Mouse (Mus musculus) CH12.LX (cell line): ENCODE data around the gene Chit1. TPM values are rescaled to one million over a fixed set of nuclear protein-coding genes. Genes with fewer than 3 reads are reported as not detected.

ENCODE experiments used
- DNase-seq: peaks from one replicate; pipeline ENCODE4 v3.0.0-alpha.2; 2013; ENCODE audit errors: extremely low read depth
- H3K27ac ChIP-seq: 2 replicates; pipeline ENCODE4 v1.5.1; 2012; ENCODE audit warnings: low read depth, mild to moderate bottlenecking, control low read depth, moderate library complexity; ENCODE audit not compliant: insufficient read depth
- H3K27me3 ChIP-seq: replicated peaks from 2 replicates; pipeline ENCODE3; 2012; ENCODE audit warnings: inconsistent platforms
- H3K36me3 ChIP-seq, 2 experiments: replicated peaks in 1 of 2; 2 replicates each; pipeline versions ENCODE3 to v1.6.1; 2012; ENCODE audit warnings: inconsistent platforms in 1 of 2, low read length in 1 of 2, mild to moderate bottlenecking in 1 of 2, mixed read lengths in 1 of 2, moderate library complexity in 1 of 2; ENCODE audit not compliant: control insufficient read depth in 1 of 2, insufficient read depth in 1 of 2
- H3K4me1 ChIP-seq, 2 experiments: 2 replicates each; pipeline ENCODE4 v1.6.1; 2012; ENCODE audit warnings: inconsistent platforms in 1 of 2, moderate library complexity in 1 of 2; ENCODE audit not compliant: insufficient read depth in 2 of 2, control insufficient read depth in 1 of 2
- H3K4me2 ChIP-seq: 2 replicates; pipeline ENCODE4 v1.6.1; 2012; ENCODE audit warnings: low read depth, mild to moderate bottlenecking, control low read depth; ENCODE audit not compliant: poor library complexity, insufficient read depth, severe bottlenecking
- H3K4me3 ChIP-seq, 3 experiments: fragments of 150-350 bp in 1 of 3; sonication (generic) in 1 of 3; replicated peaks in 1 of 3; 2 replicates each; pipeline versions ENCODE3 to v1.5.1; 2011 to 2012; ENCODE audit warnings: low read depth in 2 of 3, low read length in 2 of 3, mild to moderate bottlenecking in 2 of 3, moderate library complexity in 2 of 3, control low read depth in 1 of 3, improper control_type of control experiment in 1 of 3, inconsistent platforms in 1 of 3, mixed read lengths in 1 of 3; ENCODE audit not compliant: poor library complexity in 1 of 3
- H3K79me2 ChIP-seq: replicated peaks from 2 replicates; pipeline ENCODE4 v1.6.1; 2012; ENCODE audit warnings: mild to moderate bottlenecking, moderate library complexity; ENCODE audit not compliant: control insufficient read depth, poor library complexity, insufficient read depth, severe bottlenecking; ENCODE audit errors: extremely low read depth
- H3K9ac ChIP-seq: 2 replicates; pipeline ENCODE4 v1.6.1; 2012; ENCODE audit warnings: low read depth, mild to moderate bottlenecking, control low read depth, moderate library complexity; ENCODE audit not compliant: insufficient read depth
- H3K9me3 ChIP-seq: replicated peaks from 2 replicates; pipeline ENCODE3; 2012; ENCODE audit warnings: low read length, inconsistent platforms, mixed read lengths
- EP300 ChIP-seq: IDR thresholded peaks from 2 replicates; pipeline ENCODE4 v1.6.1; 2011; ENCODE audit warnings: low read length, improper control_type of control experiment
- GABPA ChIP-seq: IDR thresholded peaks from 2 replicates; pipeline ENCODE4 v1.6.1; 2012; ENCODE audit warnings: low read depth, low read length, improper control_type of control experiment, inconsistent platforms; ENCODE audit not compliant: insufficient replicate concordance
- IRF4 ChIP-seq: IDR thresholded peaks from 2 replicates; pipeline ENCODE4 v1.6.1; 2014; ENCODE audit warnings: low read depth, mild to moderate bottlenecking, inconsistent platforms, low read length, improper control_type of control experiment
- KAT2A ChIP-seq: IDR thresholded peaks from 2 replicates; pipeline ENCODE4 v1.6.1; 2012; ENCODE audit warnings: low read length, improper control_type of control experiment, inconsistent platforms; ENCODE audit not compliant: insufficient replicate concordance
- MAZ ChIP-seq: IDR thresholded peaks from 2 replicates; pipeline ENCODE4 v1.6.1; 2012; ENCODE audit warnings: low read depth, mild to moderate bottlenecking, inconsistent platforms, low read length, improper control_type of control experiment, moderate library complexity
- NRF1 ChIP-seq: IDR thresholded peaks from 2 replicates; pipeline ENCODE4 v1.6.1; 2014; ENCODE audit warnings: low read depth, mild to moderate bottlenecking, inconsistent platforms, low read length, improper control_type of control experiment, moderate library complexity
- POLR2AphosphoS2 ChIP-seq: IDR thresholded peaks from 2 replicates; pipeline ENCODE4 v1.6.1; 2011; ENCODE audit warnings: low read depth, low read length, improper control_type of control experiment
- RAD21 ChIP-seq: IDR thresholded peaks from 2 replicates; pipeline ENCODE4 v1.6.1; 2011; ENCODE audit warnings: low read depth, mild to moderate bottlenecking, low read length, improper control_type of control experiment, moderate library complexity
- RCOR1 ChIP-seq: conservative IDR thresholded peaks from 2 replicates; pipeline ENCODE4 v1.6.1; 2012; ENCODE audit warnings: low read depth, mild to moderate bottlenecking, inconsistent platforms, low read length, improper control_type of control experiment
- SIN3A ChIP-seq: IDR thresholded peaks from 2 replicates; pipeline ENCODE4 v1.6.1; 2012; ENCODE audit warnings: low read length, improper control_type of control experiment, inconsistent platforms
- TCF12 ChIP-seq: IDR thresholded peaks from 2 replicates; pipeline ENCODE4 v1.6.1; 2014; ENCODE audit warnings: low read depth, mild to moderate bottlenecking, inconsistent platforms, low read length, improper control_type of control experiment
- UBTF ChIP-seq: IDR thresholded peaks from 2 replicates; pipeline ENCODE4 v1.6.1; 2012; ENCODE audit warnings: low read depth, mild to moderate bottlenecking, inconsistent platforms, low read length, improper control_type of control experiment, moderate library complexity
- USF1 ChIP-seq: IDR thresholded peaks from 2 replicates; pipeline ENCODE4 v1.6.1; 2014; ENCODE audit warnings: low read depth, mild to moderate bottlenecking, inconsistent platforms, low read length, improper control_type of control experiment
- USF2 ChIP-seq: conservative IDR thresholded peaks from 2 replicates; pipeline ENCODE4 v1.6.1; 2011; ENCODE audit warnings: low read depth, low read length, improper control_type of control experiment
- ZKSCAN1 ChIP-seq: IDR thresholded peaks from 2 replicates; pipeline ENCODE4 v1.6.1; 2012; ENCODE audit warnings: low read depth, inconsistent platforms, low read length, improper control_type of control experiment, borderline replicate concordance
- ZMIZ1 ChIP-seq: IDR thresholded peaks from 2 replicates; pipeline ENCODE4 v1.6.1; 2012; ENCODE audit warnings: low read depth, mild to moderate bottlenecking, inconsistent platforms, low read length, improper control_type of control experiment
- dilution Hi-C: fragments of 300-500 bp; cut with MboI; formaldehyde crosslinking; loops from 2 replicates; pipeline ENCODE4 v1.14.3; 2020; ENCODE audit warnings: low sequenced_read_pairs; ENCODE audit not compliant: extremely low pct_unique_long_range_greater_than_20kb, extremely low pct_ligation_motif_present
- in situ Hi-C: fragments of 300-500 bp; cut with MboI; formaldehyde crosslinking; loops from 3 replicates; pipeline ENCODE4 v1.14.3; 2019; ENCODE audit warnings: low sequenced_read_pairs, low pct_ligation_motif_present, low pct_unique_long_range_greater_than_20kb, mixed read lengths
- polyA plus RNA-seq: library from polyadenylated mRNA; unstranded; fragments of >175 nt; gene quantifications from 2 replicates; pipeline ENCODE4 v1.2.1, GENCODE M21; 2012; ENCODE audit warnings: low read depth; ENCODE audit not compliant: insufficient read length
- total RNA-seq, 2 experiments: library from RNA; depleted of rRNA; stranded (reverse); fragments of 300-350 nt in 1 of 2; fragments of >200 nt in 1 of 2; gene quantifications; 2 replicates each; pipeline ENCODE4 v1.2.3; 2012 to 2014

The Chit1 gene
- total and polyA plus RNA-seq, 3 experiments = 0.25 to 0.47 (median 0.36) TPM

DNA sequence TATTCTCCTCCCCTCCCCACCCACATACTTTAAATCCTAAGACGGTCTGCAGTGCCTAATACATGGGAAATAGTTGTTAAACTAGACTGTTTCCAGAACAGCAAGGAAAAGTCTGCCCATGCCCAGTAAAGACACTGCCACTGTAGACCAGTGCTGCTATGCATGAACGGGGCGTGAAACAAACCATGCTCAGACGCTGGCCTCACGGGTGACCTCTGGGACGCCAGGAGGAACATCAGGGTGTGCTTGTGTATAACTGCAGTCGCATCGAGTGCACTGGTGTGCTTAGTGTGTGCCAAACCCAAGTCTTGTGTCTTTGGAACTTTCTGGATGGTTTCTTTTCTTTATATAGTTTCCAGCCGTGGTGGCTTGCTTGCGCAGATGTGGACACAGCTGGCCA is 36.4 kb upstream of the Chit1 start:
- H3K27me3 ChIP-seq = no peaks in the 10 kb centered on the region
- in situ Hi-C loops (no loop called here), dilution Hi-C loops (no loop called here)
- H3K9me3 ChIP-seq = no peaks in the 10 kb centered on the region
- peaks cover 13 to 33% of the 10 kb centered on the region in 2 experiments for H3K36me3 ChIP-seq
- no peak overlapping the region for H3K27ac ChIP-seq
- H3K9ac ChIP-seq = no peak overlapping the region
- H3K4me2 ChIP-seq = no peak overlapping the region
- peaks cover 3 to 33% of the 10 kb centered on the region in 2 experiments for H3K4me1 ChIP-seq
- no peak for TF ChIP-seq ZKSCAN1
- no peak for TF ChIP-seq USF1
- no peak for TF ChIP-seq ZMIZ1
- no peak for TF ChIP-seq TCF12
- TF ChIP-seq USF2 = no peak
- TF ChIP-seq KAT2A = no peak
- no peak for TF ChIP-seq EP300
- TF ChIP-seq SIN3A = no peak
- TF ChIP-seq POLR2AphosphoS2 = no peak
- TF ChIP-seq MAZ = no peak
- TF ChIP-seq UBTF = no peak
- no peak for TF ChIP-seq IRF4
- no peak for TF ChIP-seq GABPA
- TF ChIP-seq NRF1 = no peak
- TF ChIP-seq RCOR1 = no peak
- no peak overlapping the region for H3K4me3 ChIP-seq
- no peak for DNase-seq
- peaks cover 11% of the 10 kb centered on the region; the same call in 1 of the 2 replicates for H3K79me2 ChIP-seq

DNA sequence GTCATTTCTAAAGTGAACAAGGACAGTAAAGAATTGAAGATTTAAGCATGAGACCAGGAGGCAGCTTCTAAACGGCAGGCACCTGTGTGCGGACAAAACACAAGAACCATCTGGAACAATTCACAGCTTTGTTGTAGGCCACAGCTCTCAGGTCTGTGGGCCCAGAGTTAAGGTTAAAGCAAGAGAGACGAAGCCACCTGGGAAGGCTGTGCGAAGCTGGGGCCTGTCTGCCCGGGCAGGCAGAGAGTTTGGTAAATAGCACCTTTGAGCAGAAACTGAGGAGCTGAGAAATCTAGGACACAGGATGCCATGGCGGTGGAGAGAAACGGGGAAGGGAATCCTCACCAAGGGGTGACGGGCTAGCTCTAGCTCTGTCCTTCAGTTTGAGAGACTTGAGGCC is 35.5 kb upstream of the Chit1 start:
- H3K79me2 ChIP-seq = peaks cover 11% of the 10 kb centered on the region; the same call in 1 of the 2 replicates
- peaks cover 8% of the 10 kb centered on the region for H3K27me3 ChIP-seq
- no peak overlapping the region for H3K4me2 ChIP-seq
- dilution Hi-C loops = no loop called here
- H3K36me3 ChIP-seq = peaks cover 13 to 33% of the 10 kb centered on the region in 2 experiments
- in situ Hi-C loops = no loop called here
- TF ChIP-seq RAD21 = no peak
- H3K27ac ChIP-seq = no peak overlapping the region
- H3K4me1 ChIP-seq = peaks cover 11 to 42% of the 10 kb centered on the region in 2 experiments
- DNase-seq = no peak
- H3K9me3 ChIP-seq = no peaks in the 10 kb centered on the region
- no peak overlapping the region for H3K4me3 ChIP-seq
- no peak overlapping the region for H3K9ac ChIP-seq
